Mouse (Mus musculus) neural tube, embryonic 13.5 days (tissue): ENCODE data around the gene Frmd6. TPM values are rescaled to one million over a fixed set of nuclear protein-coding genes. Genes with fewer than 3 reads are reported as not detected.
A peak's percentile ranks its signal among the peaks of the same experiment; 100 is the strongest.

ENCODE experiments used
- ATAC-seq: fragments of 200-750 bp; cut with Nextera tagmentation; 2 replicates; pipeline ENCODE4 v1.8.0; 2017; ENCODE audit warnings: low read depth, mild to moderate bottlenecking, moderate TSS enrichment, moderate library complexity
- H3K27ac ChIP-seq: fragments of 300-500 bp; sonication (generic); replicated peaks from 2 replicates; pipeline ENCODE4 v1.5.1; 2015; ENCODE audit warnings: moderate library complexity, mild to moderate bottlenecking, inconsistent platforms
- H3K27me3 ChIP-seq: fragments of 300-500 bp; sonication (generic); 2 replicates; pipeline ENCODE4 v1.6.1; 2015; ENCODE audit warnings: mild to moderate bottlenecking, inconsistent platforms
- H3K36me3 ChIP-seq: fragments of 300-500 bp; sonication (generic); 2 replicates; pipeline ENCODE4 v1.6.1; 2015; ENCODE audit warnings: mild to moderate bottlenecking, inconsistent platforms
- H3K4me1 ChIP-seq: fragments of 300-500 bp; sonication (generic); replicated peaks from 2 replicates; pipeline ENCODE4 v1.6.1; 2015; ENCODE audit warnings: inconsistent platforms
- H3K4me2 ChIP-seq: fragments of 300-500 bp; sonication (generic); 2 replicates; pipeline ENCODE4 v1.6.1; 2015; ENCODE audit warnings: inconsistent platforms, mild to moderate bottlenecking, moderate library complexity
- H3K4me3 ChIP-seq: fragments of 300-500 bp; sonication (generic); 2 replicates; pipeline ENCODE4 v1.5.1; 2015; ENCODE audit warnings: mild to moderate bottlenecking, inconsistent platforms
- H3K9ac ChIP-seq: fragments of 300-500 bp; sonication (generic); 2 replicates; pipeline ENCODE4 v1.6.1; 2015; ENCODE audit warnings: moderate library complexity, mild to moderate bottlenecking, inconsistent platforms
- H3K9me3 ChIP-seq: fragments of 300-500 bp; sonication (generic); 2 replicates; pipeline ENCODE4 v1.6.1; 2016; ENCODE audit warnings: inconsistent platforms
- WGBS: fragments of 180-500 bp; shearing (Covaris S2); methylation state at CpG from one replicate; pipeline ENCODE4 v1.1.7; 2015; 5-methylcytosine and 5-hydroxymethylcytosine counted together
- polyA plus RNA-seq: library from polyadenylated mRNA; unstranded; fragments of >200 nt; fragmentation: Nextera tagmentation; extraction: Ambion mirVana; gene quantifications from 2 replicates; pipeline ENCODE4 v1.2.1, GENCODE M21; 2015

Gene Frmd6
- polyA plus RNA-seq, 1 experiment from 2014 or later, result 12.7 TPM

DNA sequence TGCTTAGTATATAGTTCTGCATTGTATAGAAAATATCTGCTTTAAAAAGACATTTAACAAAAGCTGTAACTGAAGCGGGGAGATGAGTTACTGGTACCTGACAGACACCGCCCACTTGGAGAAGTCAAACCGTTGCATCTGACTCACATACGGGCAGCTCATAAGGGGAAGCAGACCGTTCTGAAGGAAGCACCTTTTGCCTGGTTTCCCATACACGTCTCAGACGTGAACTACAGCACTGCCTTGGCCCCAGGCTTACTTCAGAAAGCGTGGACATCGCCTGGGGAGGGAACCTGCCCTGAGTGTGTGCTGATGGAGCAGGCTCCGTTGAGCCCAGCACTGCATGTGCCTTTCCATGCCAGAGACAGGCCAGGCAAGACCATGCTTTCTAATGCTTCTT lies 60.3 kb downstream of the Frmd6 start:
- Histone ChIP-seq H3K4me1 (0 out of 2 replicates have a peak, but pooled peaks cover 13% of the 10 kb centered on the region), H3K27ac (no peak overlapping the region), H3K9me3 (no peaks in the 10 kb centered on the region), H3K27me3 (no peaks in the 10 kb centered on the region), H3K4me3 (no peak overlapping the region), H3K4me2 (no peak overlapping the region), H3K9ac (no peak overlapping the region), H3K36me3 (peaks cover 29% of the 10 kb centered on the region)
- WGBS, result 83% methylated on average over 10 of the region's 10 CpGs
- no peak for ATAC-seq

- Histone ChIP-seq H3K27ac (no peak overlapping the region), H3K9ac (no peak overlapping the region), H3K4me1 (no peaks in the 10 kb centered on the region), H3K4me3 (no peak overlapping the region), H3K4me2 (no peak overlapping the region), H3K9me3 (no peaks in the 10 kb centered on the region), H3K27me3 (no peaks in the 10 kb centered on the region), H3K36me3 (peaks cover 53% of the 10 kb centered on the region)
- WGBS, result 90% methylated on average over 5 of the region's 5 CpGs
- no peak for ATAC-seq
Measured at GRCm38 (mm10) chr12:70890405-70890804, 65.1 kb downstream of the Frmd6 start.

GRCm38 (mm10) chr12:70890874-70891470 lies 65.7 kb downstream of the Frmd6 start:
- Histone ChIP-seq H3K4me3 (no peak overlapping the region), H3K36me3 (peaks cover 55% of the 10 kb centered on the region), H3K27me3 (no peaks in the 10 kb centered on the region), H3K9me3 (no peaks in the 10 kb centered on the region), H3K4me1 (no peaks in the 10 kb centered on the region), H3K27ac (no peak overlapping the region), H3K9ac (no peak overlapping the region), H3K4me2 (no peak overlapping the region)
- 93% methylated on average over 8 of the region's 8 CpGs for WGBS
- ATAC-seq, result no peak

GRCm38 (mm10) chr12:70895275-70895674 lies 70.0 kb downstream of the Frmd6 start:
- Histone ChIP-seq H3K9ac (no peak overlapping the region), H3K4me3 (no peak overlapping the region), H3K36me3 (peaks cover 60% of the 10 kb centered on the region), H3K27ac (no peak overlapping the region), H3K27me3 (no peaks in the 10 kb centered on the region), H3K4me1 (no peaks in the 10 kb centered on the region), H3K4me2 (no peak overlapping the region), H3K9me3 (no peaks in the 10 kb centered on the region)
- ATAC-seq, result no peak
- WGBS, result 90% methylated on average over 7 of the region's 7 CpGs

DNA sequence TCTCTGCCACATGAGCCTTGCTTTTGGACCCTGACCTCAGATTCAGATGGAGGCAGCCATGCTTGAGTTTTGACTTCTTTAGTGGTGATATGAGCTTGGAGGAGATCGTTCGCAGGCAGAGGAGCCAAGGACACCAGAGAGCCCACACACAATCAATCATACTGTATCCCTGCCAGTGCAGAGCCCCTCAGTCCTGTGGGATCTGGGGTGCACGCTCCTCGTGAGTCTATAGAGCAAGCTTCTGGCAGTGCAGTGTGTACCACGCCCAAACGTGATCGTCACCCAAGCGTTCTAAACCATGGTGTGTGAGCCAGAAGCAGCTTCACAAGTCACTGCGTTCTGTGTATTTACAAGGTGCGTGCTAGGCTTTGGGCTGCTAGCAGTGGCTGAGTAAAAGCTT lies 70.8 kb downstream of the Frmd6 start:
- H3K9me3 ChIP-seq, result no peaks in the 10 kb centered on the region
- H3K36me3 ChIP-seq, result peaks cover 52% of the 10 kb centered on the region
- no peaks in the 10 kb centered on the region for H3K4me1 ChIP-seq
- H3K9ac ChIP-seq, result no peak overlapping the region
- no peak for ATAC-seq
- H3K4me3 ChIP-seq, result no peak overlapping the region
- WGBS, result 91% methylated on average over 10 of the region's 10 CpGs
- no peak overlapping the region for H3K27ac ChIP-seq
- H3K27me3 ChIP-seq, result no peaks in the 10 kb centered on the region
- no peak overlapping the region for H3K4me2 ChIP-seq

GRCm38 (mm10) chr12:70897434-70897833 lies 72.1 kb downstream of the Frmd6 start:
- Histone ChIP-seq H3K4me3 (no peak overlapping the region), H3K4me1 (no peaks in the 10 kb centered on the region), H3K9me3 (no peaks in the 10 kb centered on the region), H3K9ac (no peak overlapping the region), H3K36me3 (peaks cover 42% of the 10 kb centered on the region), H3K27ac (no peak overlapping the region), H3K4me2 (no peak overlapping the region), H3K27me3 (no peaks in the 10 kb centered on the region)
- WGBS, result 85% methylated on average over 8 of the region's 8 CpGs
- no peak for ATAC-seq

- WGBS, result 88% methylated on average over 8 of the region's 8 CpGs
- Histone ChIP-seq H3K4me2 (no peak overlapping the region), H3K27ac (no peak overlapping the region), H3K36me3 (peaks cover 35% of the 10 kb centered on the region), H3K4me3 (no peak overlapping the region), H3K9ac (no peak overlapping the region), H3K9me3 (no peaks in the 10 kb centered on the region), H3K4me1 (no peaks in the 10 kb centered on the region), H3K27me3 (no peaks in the 10 kb centered on the region)
- ATAC-seq, result no peak
Measured at GRCm38 (mm10) chr12:70898450-70898849, 73.1 kb downstream of the Frmd6 start.

GRCm38 (mm10) chr12:70904471-70904870 lies 79.2 kb downstream of the Frmd6 start:
- H3K27ac ChIP-seq, result no peak overlapping the region
- no peak overlapping the region for H3K9ac ChIP-seq
- H3K36me3 ChIP-seq, result peaks cover 3% of the 10 kb centered on the region; the same call in 1 of the 2 replicates
- no peaks in the 10 kb centered on the region for H3K4me1 ChIP-seq
- WGBS, result 92% methylated on average over 10 of the region's 10 CpGs
- H3K27me3 ChIP-seq, result no peaks in the 10 kb centered on the region
- no peak for ATAC-seq
- H3K4me2 ChIP-seq, result no peak overlapping the region
- no peaks in the 10 kb centered on the region for H3K9me3 ChIP-seq
- no peak overlapping the region for H3K4me3 ChIP-seq

GRCm38 (mm10) chr12:70906867-70907266 lies 81.6 kb downstream of the Frmd6 start:
- WGBS, result 86% methylated on average over 9 of the region's 9 CpGs
- H3K4me2 ChIP-seq, result no peak overlapping the region
- H3K9me3 ChIP-seq, result no peaks in the 10 kb centered on the region
- H3K9ac ChIP-seq, result no peak overlapping the region
- H3K4me3 ChIP-seq, result no peak overlapping the region
- H3K27me3 ChIP-seq, result no peaks in the 10 kb centered on the region
- H3K27ac ChIP-seq, result no peak overlapping the region
- 0 out of 2 replicates have a peak, but pooled peaks cover 2% of the 10 kb centered on the region for H3K36me3 ChIP-seq
- H3K4me1 ChIP-seq, result peaks cover 2% of the 10 kb centered on the region; the same call in 1 of the 2 replicates
- ATAC-seq, result no peak

- Histone ChIP-seq H3K4me3 (no peak overlapping the region), H3K4me2 (no peak overlapping the region), H3K4me1 (peaks cover 4% of the 10 kb centered on the region; the same call in 1 of the 2 replicates), H3K9ac (no peak overlapping the region), H3K9me3 (no peaks in the 10 kb centered on the region), H3K27ac (no peak overlapping the region), H3K36me3 (no peaks in the 10 kb centered on the region), H3K27me3 (no peaks in the 10 kb centered on the region)
- ATAC-seq, result no peak
- WGBS, result 79% methylated on average over 11 of the region's 11 CpGs
Measured at GRCm38 (mm10) chr12:70907651-70908050, 82.3 kb downstream of the Frmd6 start.

DNA sequence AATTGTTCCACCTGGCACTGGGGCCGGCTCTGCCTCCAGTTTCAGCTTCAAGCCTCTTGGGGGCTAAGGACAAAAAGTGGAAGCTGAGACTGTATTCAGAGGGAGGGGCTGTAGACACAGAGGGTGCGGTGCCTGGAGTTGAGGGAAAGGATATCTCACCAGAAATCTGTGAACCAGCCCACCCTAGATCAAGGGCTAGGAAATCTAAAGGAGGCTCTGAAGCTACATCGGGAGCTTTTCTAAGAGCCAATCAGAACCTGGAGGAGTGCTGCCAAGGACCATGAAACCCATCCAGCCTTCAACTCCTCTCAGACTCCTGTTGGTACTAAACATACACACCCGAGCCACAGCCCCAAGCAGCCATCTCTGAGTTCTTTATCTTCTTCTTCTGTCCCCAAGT lies 82.8 kb downstream of the Frmd6 start:
- no peaks in the 10 kb centered on the region for H3K9me3 ChIP-seq

GRCm38 (mm10) chr12:70910241-70910720 lies 85.0 kb downstream of the Frmd6 start:
- Histone ChIP-seq H3K4me2 (no peak overlapping the region), H3K9me3 (no peaks in the 10 kb centered on the region), H3K27ac (no peak overlapping the region), H3K4me3 (no peak overlapping the region), H3K4me1 (peaks cover 4% of the 10 kb centered on the region; the same call in 1 of the 2 replicates), H3K27me3 (no peaks in the 10 kb centered on the region), H3K36me3 (no peaks in the 10 kb centered on the region), H3K9ac (no peak overlapping the region)
- WGBS, result 11% methylated on average over 9 of the region's 9 CpGs
- peak; percentile 69 for ATAC-seq

More for the DNA sequence above, 82.8 kb downstream of the Frmd6 start:
- Histone ChIP-seq H3K27me3 (no peaks in the 10 kb centered on the region), H3K36me3 (no peaks in the 10 kb centered on the region), H3K4me1 (peaks cover 4% of the 10 kb centered on the region; the same call in 1 of the 2 replicates), H3K4me3 (no peak overlapping the region), H3K9ac (no peak overlapping the region), H3K4me2 (no peak overlapping the region), H3K27ac (no peak overlapping the region)
- WGBS, result 80% methylated on average over 4 of the region's 4 CpGs
- no peak for ATAC-seq

DNA sequence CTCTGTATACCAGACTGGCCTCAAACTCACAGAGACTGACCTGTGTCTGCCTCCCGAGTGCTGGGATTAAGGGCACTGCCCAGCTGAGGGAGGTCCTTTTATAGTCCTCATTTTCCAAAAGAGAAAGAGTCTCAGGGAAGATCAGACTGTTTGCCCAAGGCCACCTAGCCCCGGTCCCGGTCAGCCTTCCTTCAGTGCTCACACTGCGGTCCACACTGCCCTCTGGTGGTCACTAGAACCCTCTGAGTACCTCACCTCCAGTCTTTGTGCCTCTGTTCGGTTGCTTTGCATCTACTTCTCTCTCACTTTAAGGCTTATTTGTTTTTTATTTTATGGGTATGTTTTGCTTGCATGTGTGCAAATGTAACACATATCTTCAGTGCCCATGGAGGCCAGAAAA lies 85.7 kb downstream of the Frmd6 start:
- Histone ChIP-seq H3K9ac (no peak overlapping the region), H3K4me2 (no peak overlapping the region), H3K9me3 (no peaks in the 10 kb centered on the region), H3K36me3 (no peaks in the 10 kb centered on the region), H3K27me3 (no peaks in the 10 kb centered on the region), H3K4me1 (peaks cover 4% of the 10 kb centered on the region; the same call in 1 of the 2 replicates), H3K27ac (no peak overlapping the region), H3K4me3 (no peak overlapping the region)
- ATAC-seq, result peak; percentile 86
- 12% methylated on average over 5 of the region's 5 CpGs for WGBS
